Mouse (Mus musculus): ENCODE measurements around the gene Golim4. TPM values are rescaled to one million over a fixed set of nuclear protein-coding genes. Genes with fewer than 3 reads are reported as not detected.
"Not testable (repeated sequence)": the region's sequence is repeated elsewhere in the genome, so short reads cannot be mapped to it uniquely, and the experiment has no call there.

Gene Golim4
- polyA plus RNA-seq (2015; fragmentation: Nextera tagmentation; extraction: Ambion mirVana) = 18.2 and 23.5 TPM in 2 replicates

DNA sequence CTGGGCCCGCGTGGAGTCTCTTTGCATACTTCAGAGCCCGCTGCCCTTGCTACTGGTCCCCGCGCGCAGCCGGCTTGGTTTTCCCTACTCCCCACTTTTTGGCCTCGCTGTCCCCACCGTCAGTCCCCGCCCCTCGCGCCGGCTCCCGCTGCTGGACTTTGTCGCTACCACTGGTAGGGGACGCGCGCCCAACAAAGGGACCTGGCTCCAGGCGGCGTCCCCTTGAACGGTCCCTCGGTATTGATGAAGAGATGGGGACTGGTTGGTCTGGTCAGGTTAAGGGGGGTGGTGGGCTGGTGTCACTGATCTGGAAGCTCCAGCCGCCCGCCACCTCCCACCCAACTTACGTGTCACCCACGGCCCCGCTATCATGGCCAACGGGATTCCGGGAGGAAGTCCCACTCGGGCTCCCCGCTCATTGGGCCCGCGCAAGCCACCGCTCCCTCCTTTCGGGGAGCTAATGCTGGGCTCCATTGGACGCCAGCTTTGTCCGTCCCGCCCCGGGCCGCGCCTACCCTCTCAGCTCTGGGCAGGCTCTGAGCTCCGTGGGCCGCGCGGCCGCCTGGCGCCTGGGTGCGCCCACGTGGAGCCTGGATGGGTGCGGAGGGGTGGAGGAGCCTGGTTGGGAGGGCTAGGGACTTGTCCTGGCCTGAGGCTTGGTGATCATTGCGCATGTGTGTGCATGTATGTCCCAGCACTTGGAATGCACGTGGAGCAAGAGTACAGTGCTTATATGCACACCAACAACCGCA lies at the start of gene Golim4:
Gene Golim4 (minus strand): TSS at position 399 of the 752 bp plus-strand sequence.
- H3K27ac ChIP-seq = peak within 1 kb of the TSS; percentile 84
- WGBS (ENCODE audit: insufficient replicate concordance) = under 1% methylated on average over 53 of the region's 53 CpGs
- peak within 1 kb of the TSS; percentile 83 for H3K4me2 ChIP-seq
- H3K27me3 ChIP-seq = no peaks in the 10 kb centered on the region
- H3K4me1 ChIP-seq (replicated peaks) = peaks cover 57% of the 10 kb centered on the region
- no peaks in the 10 kb centered on the region for H3K36me3 ChIP-seq
- H3K4me3 ChIP-seq (replicated peaks) = peak within 1 kb of the TSS; percentile 88
- ATAC-seq (ENCODE audit: low read depth) (peak; percentile 99), DNase-seq (peak; percentile 93)
- peak within 1 kb of the TSS; percentile 90 for H3K9ac ChIP-seq
- no peaks in the 10 kb centered on the region for H3K9me3 ChIP-seq (replicated peaks)

DNA sequence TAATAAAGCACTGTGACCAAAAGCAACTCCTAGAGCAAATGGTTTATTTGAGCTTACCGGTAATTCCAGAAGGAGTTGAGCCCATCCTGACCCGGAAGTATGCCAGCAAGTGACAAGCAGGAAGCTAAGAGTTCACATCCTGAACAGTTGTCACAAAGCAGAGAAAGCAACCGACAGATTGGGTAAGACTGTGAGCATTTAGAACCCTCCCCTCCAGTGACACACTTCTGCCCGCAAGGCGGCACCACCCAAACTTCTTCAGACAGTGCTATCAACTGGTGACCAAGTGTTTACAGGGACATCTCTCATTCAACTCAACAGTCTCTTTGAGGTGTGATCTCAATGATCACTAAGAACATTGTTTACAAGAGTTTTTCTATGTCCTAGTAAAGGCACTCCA lies 48.9 kb upstream of the Golim4 start:
- no peak overlapping the region for H3K27ac ChIP-seq
- H3K27me3 ChIP-seq = no peaks in the 10 kb centered on the region
- H3K4me1 ChIP-seq (replicated peaks) = no peaks in the 10 kb centered on the region
- H3K9me3 ChIP-seq (replicated peaks) = no peaks in the 10 kb centered on the region
- no peak overlapping the region for H3K4me3 ChIP-seq (replicated peaks)
- 53% methylated on average over 5 of the region's 5 CpGs for WGBS (ENCODE audit: insufficient replicate concordance)
- H3K9ac ChIP-seq = no peak overlapping the region
- DNase-seq = no peak
- H3K4me2 ChIP-seq = no peak overlapping the region
- no peak for ATAC-seq (ENCODE audit: low read depth)
- no peaks in the 10 kb centered on the region for H3K36me3 ChIP-seq

- 38% methylated on average over 4 of the region's 4 CpGs for WGBS (ENCODE audit: insufficient replicate concordance)
- no peaks in the 10 kb centered on the region for H3K4me1 ChIP-seq (replicated peaks)
- no peak overlapping the region for H3K9ac ChIP-seq
- ATAC-seq (ENCODE audit: low read depth) (no peak), DNase-seq (no peak)
- no peaks in the 10 kb centered on the region for H3K9me3 ChIP-seq (replicated peaks)
- no peak overlapping the region for H3K4me2 ChIP-seq
- H3K36me3 ChIP-seq = no peaks in the 10 kb centered on the region
- H3K4me3 ChIP-seq (replicated peaks) = no peak overlapping the region
- H3K27me3 ChIP-seq = no peaks in the 10 kb centered on the region
- no peak overlapping the region for H3K27ac ChIP-seq
Observed at GRCm38 (mm10) chr3:76001156-76001555, 44.4 kb upstream of the Golim4 start.

- no peak for DNase-seq
- no peaks in the 10 kb centered on the region for H3K36me3 ChIP-seq
- no peak overlapping the region for H3K4me2 ChIP-seq
- ATAC-seq (ENCODE audit: low read depth) = no peak
- H3K4me1 ChIP-seq (replicated peaks) = no peaks in the 10 kb centered on the region
- H3K9me3 ChIP-seq (replicated peaks) = no peaks in the 10 kb centered on the region
- H3K27me3 ChIP-seq = no peaks in the 10 kb centered on the region
- WGBS (ENCODE audit: insufficient replicate concordance) = 30% methylated on average over 2 of the region's 2 CpGs
- H3K9ac ChIP-seq = no peak overlapping the region
- no peak overlapping the region for H3K4me3 ChIP-seq (replicated peaks)
- H3K27ac ChIP-seq = no peak overlapping the region
Observed at GRCm38 (mm10) chr3:76000481-76000880, 43.7 kb upstream of the Golim4 start.

- not testable (repeated sequence) for DNase-seq; H3K4me1 ChIP-seq (replicated peaks); H3K4me3 ChIP-seq (replicated peaks); H3K9me3 ChIP-seq (replicated peaks); H3K9ac ChIP-seq; H3K4me2 ChIP-seq; H3K27ac ChIP-seq; H3K36me3 ChIP-seq; H3K27me3 ChIP-seq
- ATAC-seq (ENCODE audit: low read depth) = peak; percentile 47; the same call in 1 of the 2 replicates
- 66% methylated on average over 2 of the region's 2 CpGs for WGBS (ENCODE audit: insufficient replicate concordance)
Observed at GRCm38 (mm10) chr3:75981031-75981750, 24.4 kb upstream of the Golim4 start.

- Histone ChIP-seq H3K27ac (peak overlapping the region; percentile 76), H3K4me2 (peak overlapping the region; percentile 23), H3K4me1 (replicated peaks) (peaks cover 36% of the 10 kb centered on the region)
- peak; percentile 27 for DNase-seq
- H3K27me3 ChIP-seq; H3K4me3 ChIP-seq (replicated peaks); H3K9ac ChIP-seq; H3K9me3 ChIP-seq (replicated peaks); H3K36me3 ChIP-seq: not testable (repeated sequence)
- WGBS (ENCODE audit: insufficient replicate concordance) = 43% methylated on average over 2 of the region's 2 CpGs
- ATAC-seq (ENCODE audit: low read depth) = peak; percentile 93
Observed at GRCm38 (mm10) chr3:75962784-75963772, 6.3 kb upstream of the Golim4 start.

GRCm38 (mm10) chr3:75955661-75956491 lies 873 bp downstream of the Golim4 start:
- H3K36me3 ChIP-seq = no peaks in the 10 kb centered on the region
- DNase-seq = peak; percentile 24
- 2% methylated on average over 47 of the region's 47 CpGs for WGBS (ENCODE audit: insufficient replicate concordance)
- peak overlapping the region; percentile 88 for H3K4me3 ChIP-seq (replicated peaks)
- peaks cover 59% of the 10 kb centered on the region for H3K4me1 ChIP-seq (replicated peaks)
- no peak for ATAC-seq (ENCODE audit: low read depth)
- peak overlapping the region; percentile 90 for H3K9ac ChIP-seq
- H3K27me3 ChIP-seq = no peaks in the 10 kb centered on the region
- peak overlapping the region; percentile 83 for H3K4me2 ChIP-seq
- peak overlapping the region; percentile 84 for H3K27ac ChIP-seq
- no peaks in the 10 kb centered on the region for H3K9me3 ChIP-seq (replicated peaks)

DNA sequence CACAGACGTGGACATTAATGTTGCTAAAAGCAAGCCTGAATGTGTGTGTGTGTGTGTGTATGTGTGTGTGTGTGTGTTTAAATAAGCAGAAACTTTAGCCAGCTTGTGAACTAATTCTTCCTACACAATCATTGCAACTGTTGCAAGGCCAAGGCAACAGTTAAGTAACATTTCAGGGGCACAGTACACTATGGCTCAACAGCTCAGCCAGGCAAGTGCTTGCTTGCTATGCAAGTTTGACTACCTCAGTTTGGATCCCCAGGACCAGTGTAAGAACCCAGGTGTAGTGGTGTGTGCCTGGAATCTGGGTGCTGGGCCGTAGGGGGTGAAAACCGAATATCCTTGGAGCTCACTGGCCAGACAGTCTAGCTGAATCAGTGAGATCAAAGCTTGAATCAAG lies 2.6 kb downstream of the Golim4 start:
- ATAC-seq (ENCODE audit: low read depth) (no peak), DNase-seq (no peak)
- H3K4me1 ChIP-seq (replicated peaks) = peaks cover 72% of the 10 kb centered on the region
- no peaks in the 10 kb centered on the region for H3K9me3 ChIP-seq (replicated peaks)
- H3K27me3 ChIP-seq = no peaks in the 10 kb centered on the region
- H3K27ac ChIP-seq = peak overlapping the region; percentile 84; the same call in 1 of the 2 replicates
- peak overlapping the region; percentile 83 for H3K4me2 ChIP-seq
- no peaks in the 10 kb centered on the region for H3K36me3 ChIP-seq
- peak overlapping the region; percentile 90 for H3K9ac ChIP-seq
- 71% methylated on average over 3 of the region's 3 CpGs for WGBS (ENCODE audit: insufficient replicate concordance)
- H3K4me3 ChIP-seq (replicated peaks) = peak overlapping the region; percentile 88

DNA sequence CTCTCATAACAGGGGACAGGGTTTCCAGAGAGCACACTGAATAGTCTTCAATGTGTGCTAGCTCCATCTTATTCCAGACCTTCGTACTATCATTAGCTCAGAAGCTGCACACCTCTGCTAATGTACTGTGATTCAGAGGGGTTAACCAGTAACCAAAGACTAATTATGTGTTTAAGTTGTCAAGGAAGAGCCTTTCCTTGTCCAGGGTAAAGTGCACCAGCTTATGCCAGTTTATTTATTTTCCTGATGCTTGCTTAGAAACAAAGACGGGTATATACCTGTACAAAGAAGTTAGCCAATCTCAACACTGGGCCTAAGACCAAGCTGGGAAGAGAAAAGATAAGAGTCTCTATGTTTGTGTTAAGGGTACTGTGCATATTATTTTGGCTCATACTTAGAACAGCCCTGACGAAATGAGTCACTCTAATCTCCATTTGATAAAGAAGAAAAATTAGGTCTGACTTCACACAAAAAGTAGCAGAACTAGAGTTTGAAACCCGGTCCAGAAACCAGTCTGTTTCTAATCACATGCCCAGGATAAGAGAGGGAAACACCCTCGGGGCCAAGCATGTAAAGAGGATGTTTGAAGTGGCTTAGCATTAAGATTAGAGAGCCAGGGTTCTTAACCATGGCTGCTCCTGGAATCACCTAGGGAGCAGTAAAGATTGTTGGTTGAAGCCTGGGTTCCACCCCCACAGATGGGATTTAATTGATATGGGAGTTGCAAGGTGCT lies 4.3 kb downstream of the Golim4 start:
- WGBS (ENCODE audit: insufficient replicate concordance) = 42% methylated on average over 5 of the region's 5 CpGs
- H3K4me3 ChIP-seq (replicated peaks) = peak overlapping the region; percentile 1; the same call in 1 of the 2 replicates
- peak overlapping the region; percentile 40; the same call in 1 of the 2 replicates for H3K9ac ChIP-seq
- peak overlapping the region; percentile 54; the same call in 1 of the 2 replicates for H3K27ac ChIP-seq
- ATAC-seq (ENCODE audit: low read depth) (no peak), DNase-seq (no peak)
- H3K27me3 ChIP-seq = no peaks in the 10 kb centered on the region
- no peaks in the 10 kb centered on the region for H3K9me3 ChIP-seq (replicated peaks)
- H3K36me3 ChIP-seq = 0 out of 2 replicates have a peak, but pooled peaks cover 2% of the 10 kb centered on the region
- peak overlapping the region; percentile 33 for H3K4me2 ChIP-seq
- peaks cover 82% of the 10 kb centered on the region for H3K4me1 ChIP-seq (replicated peaks)

- peaks cover 75% of the 10 kb centered on the region for H3K4me1 ChIP-seq (replicated peaks)
- ATAC-seq (ENCODE audit: low read depth) = peak; percentile 49; the same call in 1 of the 2 replicates
- H3K4me2 ChIP-seq = no peak overlapping the region
Observed at GRCm38 (mm10) chr3:75950897-75951296, 5.9 kb downstream of the Golim4 start.

More at GRCm38 (mm10) chr3:75950897-75951296, 5.9 kb downstream of the Golim4 start:
- H3K36me3 ChIP-seq = peaks cover 15% of the 10 kb centered on the region
- no peak overlapping the region for H3K4me3 ChIP-seq (replicated peaks)
- H3K27ac ChIP-seq = peak overlapping the region; percentile 18; the same call in 1 of the 2 replicates
- DNase-seq = no peak
- WGBS (ENCODE audit: insufficient replicate concordance) = 31% methylated on average over 6 of the region's 6 CpGs
- H3K9ac ChIP-seq = no peak overlapping the region
- H3K27me3 ChIP-seq = no peaks in the 10 kb centered on the region
- no peaks in the 10 kb centered on the region for H3K9me3 ChIP-seq (replicated peaks)

All from liver, embryonic 13.5 days (tissue).